Mouse (Mus musculus): ENCODE results near the gene Tbx5.

Tbx5 gene

DNA sequence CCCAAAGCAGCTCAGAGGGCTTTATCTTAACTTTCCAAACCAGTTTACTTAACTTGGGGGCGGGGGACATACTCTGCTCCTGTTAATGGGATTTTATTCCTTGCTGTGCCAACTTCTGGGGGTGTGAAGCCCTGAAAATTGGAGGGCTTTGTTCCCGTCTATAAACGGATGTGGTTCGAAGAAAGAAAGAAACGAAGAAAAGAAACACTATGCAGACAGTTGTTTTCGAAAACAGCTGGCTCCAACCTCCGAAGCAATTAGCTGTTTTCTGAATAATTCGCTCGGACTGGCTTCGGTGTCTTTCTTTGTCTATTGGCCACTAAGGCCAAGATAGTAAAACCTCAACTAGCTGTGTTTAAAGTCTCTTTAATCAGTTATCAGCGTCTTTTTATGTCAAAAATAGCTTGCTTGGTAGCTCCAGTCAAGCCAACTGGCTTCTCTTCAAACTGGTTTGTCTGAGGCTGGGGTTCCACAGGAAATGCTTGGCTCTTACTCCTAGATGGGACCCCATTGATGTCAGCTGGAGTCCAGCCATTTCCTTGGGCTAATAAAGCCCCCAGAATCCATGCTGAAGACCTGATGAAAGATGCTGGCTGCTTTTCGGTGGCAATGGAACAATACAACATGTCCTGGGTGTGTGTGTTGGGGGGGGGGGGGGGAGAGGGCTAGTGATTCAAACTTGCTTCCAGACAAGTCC, 21.3 kb upstream of the Tbx5 start:
- no peak for DNase-seq (ENCODE audit: extremely low read depth, insufficient read length, low spot score)

DNA sequence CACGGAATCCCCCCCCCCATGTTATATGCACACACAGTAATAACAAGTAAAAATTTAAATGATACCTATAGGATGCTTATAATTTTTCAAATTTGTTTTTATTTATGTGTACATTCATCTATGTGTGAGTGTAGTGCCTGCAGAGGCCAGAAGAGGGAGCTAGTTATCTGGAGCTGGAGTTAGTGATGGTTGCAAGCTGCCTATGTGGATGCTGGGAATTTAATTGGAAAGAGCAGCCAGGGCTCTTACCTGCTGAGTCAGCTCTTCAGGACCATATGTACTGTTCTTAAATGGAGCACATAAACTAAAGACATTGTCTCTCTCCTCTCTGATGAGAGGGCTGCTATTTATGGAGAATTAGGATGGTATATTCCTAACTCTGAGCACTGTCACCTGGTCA, 17.2 kb upstream of the Tbx5 start:
- no peak for DNase-seq (ENCODE audit: extremely low read depth, insufficient read length, low spot score)

DNA sequence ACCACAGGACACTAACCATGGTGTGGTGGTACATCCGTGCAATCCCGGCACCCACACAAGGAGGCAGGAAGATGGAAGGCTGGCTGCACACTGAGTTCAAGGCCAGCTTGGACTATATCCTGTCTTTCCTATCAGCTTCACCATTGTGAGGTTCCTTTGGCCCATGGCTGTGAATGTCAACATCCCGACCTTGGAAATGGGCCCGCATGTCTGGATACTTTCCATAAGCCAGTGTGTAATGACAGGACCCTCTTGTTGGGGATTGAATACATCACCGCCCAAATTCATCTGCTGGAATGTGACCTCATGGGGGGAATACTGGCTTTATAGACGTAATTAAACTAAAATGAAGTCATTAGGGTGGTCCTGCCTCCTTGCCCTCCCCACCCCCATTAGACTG, 12.0 kb upstream of the Tbx5 start:
- no peak for DNase-seq (ENCODE audit: extremely low read depth, insufficient read length, low spot score)

- DNase-seq (ENCODE audit: extremely low read depth, insufficient read length, low spot score) = no peak
Observed at GRCm38 (mm10) chr5:119821506-119821905, 11.0 kb upstream of the Tbx5 start.

GRCm38 (mm10) chr5:119827341-119827740, 5.1 kb upstream of the Tbx5 start:
- no peak for DNase-seq (ENCODE audit: extremely low read depth, insufficient read length, low spot score)

DNA sequence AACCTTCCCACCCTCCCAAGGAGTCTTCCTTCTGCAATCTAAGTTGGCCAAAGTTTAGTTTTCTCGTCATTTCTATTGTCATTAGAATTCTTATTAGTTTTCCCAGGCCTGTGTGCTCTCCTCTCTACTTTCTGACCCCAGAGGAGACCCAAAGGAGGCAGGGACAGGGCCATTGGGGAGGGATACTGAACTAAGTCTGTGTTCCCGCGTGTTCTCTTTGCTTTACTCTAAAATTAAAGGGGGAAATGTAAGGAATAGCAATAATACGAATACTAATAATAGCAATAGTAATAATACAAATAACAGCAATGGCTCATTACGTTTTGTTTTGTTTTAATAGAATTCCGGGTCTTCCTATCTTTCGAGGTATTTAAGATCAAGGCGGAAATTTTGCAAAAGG, 1.9 kb upstream of the Tbx5 start:
- no peak for DNase-seq (ENCODE audit: extremely low read depth, insufficient read length, low spot score)

GRCm38 (mm10) chr5:119831201-119831771, 1.2 kb upstream of the Tbx5 start:
- DNase-seq (ENCODE audit: extremely low read depth, insufficient read length, low spot score) = no peak

- DNase-seq (ENCODE audit: extremely low read depth, insufficient read length, low spot score) = no peak
Observed at GRCm38 (mm10) chr5:119831791-119832478, 533 bp upstream of the Tbx5 start.

DNA sequence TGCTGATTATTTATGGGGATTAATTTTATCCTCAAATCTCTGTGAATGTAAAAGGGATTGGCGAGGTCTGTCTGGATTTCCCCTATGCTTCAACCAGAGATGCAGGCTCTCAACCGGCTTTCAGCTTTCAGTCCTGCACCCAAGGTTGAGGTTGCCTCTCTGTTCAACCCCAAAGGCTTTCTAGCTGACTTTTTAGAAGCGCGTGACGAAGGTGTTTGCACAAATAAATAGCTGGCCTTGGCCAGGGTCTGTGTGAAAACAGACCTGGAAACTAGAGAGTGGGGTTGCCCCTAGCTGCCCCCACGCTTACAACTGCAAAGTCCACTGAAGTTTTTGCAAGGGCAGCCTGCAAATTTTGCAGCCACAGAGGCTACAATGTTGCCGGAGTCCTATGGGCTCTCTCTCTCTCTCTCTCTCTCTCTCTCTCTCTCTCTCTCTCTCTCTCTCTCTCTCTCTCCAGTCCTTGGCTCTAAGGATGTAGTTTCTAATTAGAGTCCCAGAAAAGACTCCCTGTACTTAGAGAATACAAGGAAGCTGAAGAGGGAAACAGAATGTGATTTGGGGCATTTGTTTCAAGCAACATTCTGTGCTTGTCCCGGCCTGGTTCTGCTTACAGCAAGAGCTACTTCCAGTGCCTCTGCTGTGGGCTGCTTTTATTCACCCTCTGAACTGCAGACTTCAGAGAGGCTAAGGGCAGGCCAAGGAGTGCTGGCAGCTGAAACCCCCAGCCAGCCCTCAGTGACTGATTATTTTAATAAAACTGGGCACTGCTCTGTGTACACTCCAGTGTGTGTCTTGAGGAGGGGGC, 959 bp downstream of the Tbx5 start:
- no peak for DNase-seq (ENCODE audit: extremely low read depth, insufficient read length, low spot score)

- DNase-seq (ENCODE audit: extremely low read depth, insufficient read length, low spot score) = no peak
Observed at GRCm38 (mm10) chr5:119834031-119834403, 1.5 kb downstream of the Tbx5 start.

DNA sequence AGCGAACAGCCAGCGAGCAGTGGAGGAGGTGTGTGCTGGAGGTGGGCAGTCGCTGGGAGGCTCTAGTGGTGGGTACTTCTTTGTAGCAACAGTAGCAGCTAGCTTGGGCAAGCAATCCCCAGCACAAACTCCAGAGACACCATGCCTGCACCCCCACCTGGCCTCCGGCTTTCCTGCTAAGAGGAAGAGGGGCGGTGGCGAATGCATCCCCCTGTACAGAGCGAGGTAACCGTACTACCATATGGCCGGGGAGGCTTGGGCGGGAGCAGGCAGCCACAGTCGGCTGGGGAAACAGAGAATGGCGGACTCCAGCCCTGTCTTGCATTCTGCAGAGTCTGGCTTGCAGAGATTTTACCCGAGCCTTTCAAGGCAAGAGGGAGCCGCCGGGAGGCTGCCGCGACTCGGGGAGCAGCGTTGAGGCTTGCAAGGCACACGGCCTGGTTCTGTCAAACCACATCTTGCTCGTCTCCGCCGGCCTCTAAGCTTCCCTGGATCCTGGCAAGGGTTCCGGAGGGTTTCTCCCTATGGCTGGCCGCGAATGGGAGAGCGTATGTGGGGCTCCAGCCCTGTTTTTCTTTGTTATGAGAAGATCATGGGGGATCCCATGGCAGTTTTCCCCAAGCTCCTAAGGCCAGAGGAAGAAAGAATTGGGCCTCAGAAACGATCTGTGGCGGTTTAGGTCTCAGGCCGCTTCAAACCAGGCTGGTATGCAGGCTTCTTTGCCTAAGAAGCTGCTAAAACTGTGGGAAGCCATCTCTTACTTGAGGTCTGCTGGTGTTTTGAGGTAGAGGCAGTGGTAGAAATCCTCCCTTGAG, 2.8 kb downstream of the Tbx5 start:
- DNase-seq (ENCODE audit: extremely low read depth, insufficient read length, low spot score) = peak; percentile 59

GRCm38 (mm10) chr5:119835868-119836209, 3.4 kb downstream of the Tbx5 start:
- DNase-seq (ENCODE audit: extremely low read depth, insufficient read length, low spot score) = peak; percentile 34

GRCm38 (mm10) chr5:119836618-119837305, 4.3 kb downstream of the Tbx5 start:
- no peak for DNase-seq (ENCODE audit: extremely low read depth, insufficient read length, low spot score)

GRCm38 (mm10) chr5:119837306-119837675, 4.8 kb downstream of the Tbx5 start:
- DNase-seq (ENCODE audit: extremely low read depth, insufficient read length, low spot score) = no peak

GRCm38 (mm10) chr5:119837861-119838260, 5.4 kb downstream of the Tbx5 start:
- no peak for DNase-seq (ENCODE audit: extremely low read depth, insufficient read length, low spot score)

DNA sequence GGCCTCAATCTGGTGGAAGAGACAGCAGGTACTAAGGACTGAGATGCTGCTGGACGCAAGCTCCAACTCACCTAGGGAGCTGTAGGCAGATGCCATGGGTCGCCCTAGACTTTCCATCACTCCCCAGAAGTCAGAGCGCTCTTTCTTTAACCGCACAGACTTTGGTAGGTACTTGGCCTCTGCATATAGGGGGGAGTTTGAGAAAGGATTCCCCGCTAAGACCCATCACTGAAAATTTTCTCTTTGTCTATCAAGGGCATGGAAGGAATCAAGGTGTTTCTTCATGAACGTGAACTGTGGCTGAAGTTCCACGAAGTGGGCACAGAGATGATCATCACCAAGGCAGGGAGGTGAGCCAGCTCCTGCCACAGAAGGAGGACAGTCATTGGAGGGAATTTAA, 6.0 kb downstream of the Tbx5 start:
- no peak for DNase-seq (ENCODE audit: extremely low read depth, insufficient read length, low spot score)

GRCm38 (mm10) chr5:119839156-119839555, 6.7 kb downstream of the Tbx5 start:
- DNase-seq (ENCODE audit: extremely low read depth, insufficient read length, low spot score) = no peak

- no peak for DNase-seq (ENCODE audit: extremely low read depth, insufficient read length, low spot score)
Observed at GRCm38 (mm10) chr5:119839616-119840368, 7.3 kb downstream of the Tbx5 start.

- no peak for DNase-seq (ENCODE audit: extremely low read depth, insufficient read length, low spot score)
Observed at GRCm38 (mm10) chr5:119840404-119840803, 7.9 kb downstream of the Tbx5 start.
